Mouse (Mus musculus): ENCODE results near the gene Nkain1. TPM values are rescaled to one million over a fixed set of nuclear protein-coding genes. Genes with fewer than 3 reads are reported as not detected.

Nkain1 gene
- polyA plus RNA-seq, 1 experiment from 2014 or later, result 16.2 TPM

- H3K9me3 ChIP-seq (replicated peaks), result no peaks in the 10 kb centered on the region
- H3K27me3 ChIP-seq, result no peaks in the 10 kb centered on the region
- no peak overlapping the region for H3K4me2 ChIP-seq (replicated peaks)
- H3K36me3 ChIP-seq, result peaks cover 10% of the 10 kb centered on the region
- no peak for ATAC-seq (ENCODE audit: low FRiP score)
- no peak overlapping the region for H3K4me3 ChIP-seq
- H3K27ac ChIP-seq, result no peak overlapping the region
- peaks cover 4% of the 10 kb centered on the region for H3K4me1 ChIP-seq
- 67% methylated on average over 1 of the region's 1 CpGs for WGBS
- H3K9ac ChIP-seq, result no peak overlapping the region
Observed at GRCm38 (mm10) chr4:130525041-130525440, 48.9 kb downstream of the Nkain1 start.

- no peak for ATAC-seq (ENCODE audit: low FRiP score)
- Histone ChIP-seq H3K9me3 (replicated peaks) (no peaks in the 10 kb centered on the region), H3K27me3 (no peaks in the 10 kb centered on the region), H3K27ac (no peak overlapping the region), H3K4me3 (no peak overlapping the region), H3K4me2 (replicated peaks) (no peak overlapping the region), H3K4me1 (peaks cover 7% of the 10 kb centered on the region), H3K36me3 (no peaks in the 10 kb centered on the region), H3K9ac (no peak overlapping the region)
- WGBS, result 94% methylated on average over 6 of the region's 6 CpGs
Observed at GRCm38 (mm10) chr4:130521466-130521865, 52.5 kb downstream of the Nkain1 start.

DNA sequence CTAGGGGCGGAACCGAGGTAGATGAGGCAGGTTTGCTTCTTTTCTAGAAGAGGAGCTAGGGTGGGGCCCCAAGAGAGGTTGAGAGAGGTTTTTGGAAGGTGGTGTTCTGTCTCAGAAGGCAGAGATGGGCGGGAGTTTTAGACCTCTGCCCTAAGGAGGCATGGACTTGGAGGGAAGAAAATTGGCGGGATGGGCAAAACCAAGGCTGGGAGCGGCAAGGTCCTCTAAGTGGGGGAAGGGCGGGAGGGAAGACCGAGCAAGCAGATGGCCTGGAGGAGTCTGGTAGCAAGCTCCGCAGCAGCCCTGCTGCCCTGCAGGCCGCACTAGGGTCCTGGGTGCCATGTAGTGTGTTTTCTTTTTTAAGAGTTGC lies 53.5 kb downstream of the Nkain1 start:
- Histone ChIP-seq H3K27me3 (no peaks in the 10 kb centered on the region), H3K4me2 (replicated peaks) (peak overlapping the region; percentile 70), H3K9me3 (replicated peaks) (no peaks in the 10 kb centered on the region), H3K36me3 (no peaks in the 10 kb centered on the region), H3K4me3 (peak overlapping the region; percentile 50), H3K27ac (peak overlapping the region; percentile 77), H3K9ac (peak overlapping the region; percentile 73), H3K4me1 (peaks cover 7% of the 10 kb centered on the region)
- 0% methylated on average over 9 of the region's 9 CpGs for WGBS
- ATAC-seq (ENCODE audit: low FRiP score), result peak; percentile 83; the same call in 1 of the 2 replicates

- H3K36me3 ChIP-seq, result no peaks in the 10 kb centered on the region
- peaks cover 7% of the 10 kb centered on the region for H3K4me1 ChIP-seq
- H3K27me3 ChIP-seq, result no peaks in the 10 kb centered on the region
- H3K9ac ChIP-seq, result peak overlapping the region; percentile 73
- H3K9me3 ChIP-seq (replicated peaks), result no peaks in the 10 kb centered on the region
- H3K4me3 ChIP-seq, result peak overlapping the region; percentile 50
- WGBS, result 3% methylated on average over 40 of the region's 40 CpGs
- H3K27ac ChIP-seq, result peak overlapping the region; percentile 77
- peak; percentile 99 for ATAC-seq (ENCODE audit: low FRiP score)
- H3K4me2 ChIP-seq (replicated peaks), result peak overlapping the region; percentile 70
Observed at GRCm38 (mm10) chr4:130519567-130520481, 54.1 kb downstream of the Nkain1 start.

GRCm38 (mm10) chr4:130516490-130516889 lies 57.5 kb downstream of the Nkain1 start:
- 87% methylated on average over 6 of the region's 6 CpGs for WGBS
- no peaks in the 10 kb centered on the region for H3K36me3 ChIP-seq

More at GRCm38 (mm10) chr4:130516490-130516889, 57.5 kb downstream of the Nkain1 start:
- no peaks in the 10 kb centered on the region for H3K9me3 ChIP-seq (replicated peaks)
- H3K27me3 ChIP-seq, result no peaks in the 10 kb centered on the region
- H3K4me2 ChIP-seq (replicated peaks), result no peak overlapping the region
- peaks cover 7% of the 10 kb centered on the region for H3K4me1 ChIP-seq
- ATAC-seq (ENCODE audit: low FRiP score), result no peak
- H3K4me3 ChIP-seq, result no peak overlapping the region
- H3K9ac ChIP-seq, result no peak overlapping the region
- H3K27ac ChIP-seq, result no peak overlapping the region

Other genes starting within 250 kb of the Nkain1 start
- gene Zcchc17, start 214.2 kb downstream of the Nkain1 start, polyA plus RNA-seq (2016; fragmentation: Nextera tagmentation; extraction: Ambion mirVana), result 76.2 and 80.5 TPM in 2 replicates
- 147 and 151 TPM in 2 replicates for gene Snrnp40, start 214.0 kb downstream of the Nkain1 start, polyA plus RNA-seq (2016; fragmentation: Nextera tagmentation; extraction: Ambion mirVana)
- gene Pum1, start 89.1 kb upstream of the Nkain1 start, polyA plus RNA-seq (2016; fragmentation: Nextera tagmentation; extraction: Ambion mirVana), result 119 TPM in 2 replicates
- 60.5 and 66.7 TPM in 2 replicates for gene Sdc3, start 218.4 kb upstream of the Nkain1 start, polyA plus RNA-seq (2016; fragmentation: Nextera tagmentation; extraction: Ambion mirVana)